Mouse (Mus musculus) hindbrain, embryonic 16.5 days (tissue): Measurements from ENCODE around the gene Olfr113. TPM values are rescaled to one million over a fixed set of nuclear protein-coding genes. Genes with fewer than 3 reads are reported as not detected.
"Not testable (repeated sequence)": the region's sequence is repeated elsewhere in the genome, so short reads cannot be mapped to it uniquely, and the experiment has no call there.

Experiments used
- ATAC-seq: fragments of 200-750 bp; cut with Nextera tagmentation; 2 replicates; pipeline ENCODE4 v1.8.0; 2017; ENCODE audit warnings: moderate TSS enrichment, moderate library complexity
- H3K27ac ChIP-seq: fragments of 300-500 bp; sonication (generic); 2 replicates; pipeline ENCODE4 v1.5.1; 2014; ENCODE audit warnings: low read depth, mild to moderate bottlenecking, control low read depth, low read length, moderate library complexity
- H3K27me3 ChIP-seq: fragments of 300-500 bp; sonication (generic); replicated peaks from 2 replicates; pipeline ENCODE4 v1.6.1; 2014; ENCODE audit warnings: low read length; ENCODE audit not compliant: control insufficient read depth, insufficient read depth
- H3K36me3 ChIP-seq: fragments of 300-500 bp; sonication (generic); 2 replicates; pipeline ENCODE4 v1.6.1; 2014; ENCODE audit warnings: mild to moderate bottlenecking, low read length, moderate library complexity, mixed read lengths; ENCODE audit not compliant: control insufficient read depth, insufficient read depth
- H3K4me1 ChIP-seq: fragments of 300-500 bp; sonication (generic); 2 replicates; pipeline ENCODE4 v1.6.1; 2014; ENCODE audit warnings: low read depth, low read length; ENCODE audit not compliant: control insufficient read depth, insufficient read depth
- H3K4me2 ChIP-seq: fragments of 300-500 bp; sonication (generic); 2 replicates; pipeline ENCODE4 v1.6.1; 2014; ENCODE audit warnings: mild to moderate bottlenecking, low read length, control low read depth, moderate library complexity
- H3K4me3 ChIP-seq: fragments of 300-500 bp; sonication (generic); 2 replicates; pipeline ENCODE4 v1.5.1; 2014; ENCODE audit warnings: mild to moderate bottlenecking, low read length, control low read depth, moderate library complexity
- H3K9ac ChIP-seq: fragments of 300-500 bp; sonication (generic); 2 replicates; pipeline ENCODE4 v1.6.1; 2014; ENCODE audit warnings: low read depth, mild to moderate bottlenecking, control low read depth, low read length, moderate library complexity
- H3K9me3 ChIP-seq: fragments of 300-500 bp; sonication (generic); 2 replicates; pipeline ENCODE4 v1.6.1; 2014; ENCODE audit warnings: mild to moderate bottlenecking, low read length, moderate library complexity; ENCODE audit not compliant: control insufficient read depth
- WGBS: fragments of 180-500 bp; shearing (Covaris S2); extraction: QIAGEN DNeasy Blood & Tissue Kit; methylation state at CpG from one replicate; pipeline ENCODE4 v1.1.7; 2014; 5-methylcytosine and 5-hydroxymethylcytosine counted together
- polyA plus RNA-seq: library from polyadenylated mRNA; unstranded; fragments of >200 nt; fragmentation: Nextera tagmentation; extraction: Ambion mirVana; gene quantifications from 2 replicates; pipeline ENCODE4 v1.2.1, GENCODE M21; 2015

The Olfr113 gene
- polyA plus RNA-seq: not detected in 2 replicates

- Histone ChIP-seq H3K4me2 (no peak within 1 kb of the TSS), H3K27ac (no peak within 1 kb of the TSS), H3K27me3 (no peaks in the 10 kb centered on the region), H3K9ac (no peak within 1 kb of the TSS), H3K4me3 (no peak within 1 kb of the TSS), H3K4me1 (no peaks in the 10 kb centered on the region), H3K36me3 (no peaks in the 10 kb centered on the region), H3K9me3 (no peaks in the 10 kb centered on the region)
- no peak for ATAC-seq
Measured at GRCm38 (mm10) chr17:37577563-37577962, at the start of gene Olfr113. Olfr113 (minus strand) TSS chr17:37577663.

GRCm38 (mm10) chr17:37627009-37627408 lies 49.5 kb upstream of the Olfr113 start, which contains the start of the genes Olfr115 and Olfr116:
Olfr115 (minus strand) TSS chr17:37627109.
Olfr116 (minus strand) TSS chr17:37627199.
- no peaks in the 10 kb centered on the region for H3K36me3 ChIP-seq
- H3K27ac ChIP-seq: no peak within 1 kb of the TSS
- H3K9me3 ChIP-seq: no peaks in the 10 kb centered on the region
- H3K27me3 ChIP-seq: no peaks in the 10 kb centered on the region
- no peak for ATAC-seq
- H3K4me1 ChIP-seq: no peaks in the 10 kb centered on the region
- WGBS: 86% methylated on average over 2 of the region's 2 CpGs
- H3K4me3 ChIP-seq: no peak within 1 kb of the TSS
- no peak within 1 kb of the TSS for H3K9ac ChIP-seq
- no peak within 1 kb of the TSS for H3K4me2 ChIP-seq

- Histone ChIP-seq H3K9ac (no peak within 1 kb of the TSS), H3K4me1 (no peaks in the 10 kb centered on the region), H3K4me2 (no peak within 1 kb of the TSS), H3K9me3 (no peaks in the 10 kb centered on the region), H3K27me3 (no peaks in the 10 kb centered on the region), H3K4me3 (no peak within 1 kb of the TSS), H3K27ac (no peak within 1 kb of the TSS), H3K36me3 (no peaks in the 10 kb centered on the region)
- ATAC-seq: no peak
Measured at GRCm38 (mm10) chr17:37592643-37593042, 15.2 kb upstream of the Olfr113 start, which contains the start of gene Olfr114. Olfr114 (minus strand) TSS chr17:37592743.

GRCm38 (mm10) chr17:37569351-37569750 lies 8.1 kb downstream of the Olfr113 start, which contains the start of gene Olfr112:
Olfr112 (minus strand) TSS chr17:37569451.
- Histone ChIP-seq H3K36me3 (no peaks in the 10 kb centered on the region), H3K27me3 (no peaks in the 10 kb centered on the region), H3K4me3 (no peak within 1 kb of the TSS), H3K9ac (no peak within 1 kb of the TSS), H3K9me3 (no peaks in the 10 kb centered on the region), H3K4me1 (no peaks in the 10 kb centered on the region), H3K27ac (no peak within 1 kb of the TSS), H3K4me2 (no peak within 1 kb of the TSS)
- ATAC-seq: no peak

GRCm38 (mm10) chr17:37558913-37559615 lies 18.4 kb downstream of the Olfr113 start:
- no peaks in the 10 kb centered on the region for H3K36me3 ChIP-seq
- no peaks in the 10 kb centered on the region for H3K27me3 ChIP-seq
- no peak for ATAC-seq
- no peak overlapping the region for H3K9ac ChIP-seq
- H3K9me3 ChIP-seq: no peaks in the 10 kb centered on the region
- no peak overlapping the region for H3K4me3 ChIP-seq
- no peak overlapping the region for H3K4me2 ChIP-seq
- no peaks in the 10 kb centered on the region for H3K4me1 ChIP-seq
- no peak overlapping the region for H3K27ac ChIP-seq
- 59% methylated on average over 1 of the region's 1 CpGs for WGBS

- Histone ChIP-seq H3K4me1 (no peaks in the 10 kb centered on the region), H3K9me3 (no peaks in the 10 kb centered on the region), H3K9ac (no peak overlapping the region), H3K36me3 (no peaks in the 10 kb centered on the region), H3K4me2 (no peak overlapping the region), H3K4me3 (no peak overlapping the region), H3K27me3 (no peaks in the 10 kb centered on the region), H3K27ac (no peak overlapping the region)
- 60% methylated on average over 3 of the region's 3 CpGs for WGBS
- peak; percentile 76 for ATAC-seq
Measured at GRCm38 (mm10) chr17:37543800-37544435, 33.5 kb downstream of the Olfr113 start.

- H3K9me3 ChIP-seq: no peaks in the 10 kb centered on the region
- no peak overlapping the region for H3K4me2 ChIP-seq
- no peaks in the 10 kb centered on the region for H3K4me1 ChIP-seq
- H3K4me3 ChIP-seq: no peak overlapping the region
- no peak overlapping the region for H3K9ac ChIP-seq
- 75% methylated on average over 4 of the region's 4 CpGs for WGBS
- no peak overlapping the region for H3K27ac ChIP-seq
- no peaks in the 10 kb centered on the region for H3K27me3 ChIP-seq
- H3K36me3 ChIP-seq: no peaks in the 10 kb centered on the region
- ATAC-seq: no peak
Measured at GRCm38 (mm10) chr17:37541454-37542119, 35.9 kb downstream of the Olfr113 start.

- H3K9ac ChIP-seq, H3K4me2 ChIP-seq, ATAC-seq, H3K27ac ChIP-seq, H3K9me3 ChIP-seq, H3K4me1 ChIP-seq, H3K27me3 ChIP-seq, H3K36me3 ChIP-seq, H3K4me3 ChIP-seq: not testable (repeated sequence)
- 66% methylated on average over 1 of the region's 1 CpGs for WGBS
Measured at GRCm38 (mm10) chr17:37538416-37538815, 39.0 kb downstream of the Olfr113 start.

- no peaks in the 10 kb centered on the region for H3K27me3 ChIP-seq
- H3K27ac ChIP-seq: no peak overlapping the region
- no peak for ATAC-seq
- H3K9me3 ChIP-seq: no peaks in the 10 kb centered on the region
- no peak overlapping the region for H3K9ac ChIP-seq
- H3K4me2 ChIP-seq: no peak overlapping the region
- H3K4me1 ChIP-seq: no peaks in the 10 kb centered on the region
- no peak overlapping the region for H3K4me3 ChIP-seq
- no peaks in the 10 kb centered on the region for H3K36me3 ChIP-seq
Measured at GRCm38 (mm10) chr17:37535173-37535572, 42.3 kb downstream of the Olfr113 start.
